Mouse (Mus musculus) right cerebral cortex, postnatal 36 days (tissue): ENCODE results near the gene Jag2.

Source experiments
- DNase-seq, 2 experiments: peaks; one replicate each; pipeline ENCODE4 v3.0.0; 2022; ENCODE audit warnings: low spot score in 2 of 2, mixed read lengths in 1 of 2

Gene Jag2

DNA sequence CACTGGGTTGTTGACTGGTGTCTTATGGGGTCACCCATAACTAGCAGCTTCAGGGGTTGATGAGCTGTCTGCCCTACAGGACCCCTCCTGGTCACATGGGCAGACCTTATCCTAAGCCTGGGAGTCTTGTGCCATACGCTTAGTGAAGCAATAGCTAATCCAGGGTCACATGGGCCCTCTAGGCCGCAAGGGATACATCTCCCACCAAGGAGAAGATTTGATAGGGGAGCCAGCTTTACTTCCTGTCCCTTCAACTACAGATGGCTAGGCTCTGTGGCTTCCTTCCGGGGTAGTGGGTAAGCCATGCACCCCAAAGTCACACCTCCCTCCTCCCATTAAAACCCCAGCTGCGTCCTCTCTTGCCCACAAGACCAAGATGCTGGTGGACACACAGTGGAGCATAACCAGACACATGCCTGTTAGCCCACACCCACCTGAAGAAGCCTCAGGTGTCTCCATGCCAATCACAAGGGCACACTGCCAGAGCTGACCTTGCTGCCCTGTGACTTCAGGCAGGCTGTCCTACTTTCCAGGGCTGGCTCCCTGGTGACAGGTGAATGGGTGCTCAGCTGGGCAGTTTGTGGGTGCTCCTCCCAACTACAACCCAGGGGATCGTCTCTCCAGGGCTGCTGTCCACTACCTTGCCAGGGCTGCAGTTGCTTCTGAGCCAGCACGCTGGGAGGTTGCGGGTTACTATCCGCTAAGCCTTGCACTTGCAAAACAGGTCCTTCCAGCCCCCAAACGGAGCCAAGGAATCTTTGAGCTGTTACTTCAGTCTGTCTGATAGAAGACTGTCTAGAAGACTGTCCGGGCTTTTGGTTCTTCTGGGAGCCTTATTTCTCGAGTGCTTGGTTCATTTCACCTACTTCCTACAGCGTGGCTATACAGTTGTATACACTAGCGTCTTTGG is 61.1 kb downstream of the Jag2 start, which contains the start of gene Gpr132:
Gene Gpr132, minus strand, starts transcription at position 51 of the 910 bp plus-strand sequence.
- DNase-seq, result no peak

- no peak for DNase-seq
Measured at GRCm38 (mm10) chr12:112867106-112867674, 62.4 kb downstream of the Jag2 start.

DNA sequence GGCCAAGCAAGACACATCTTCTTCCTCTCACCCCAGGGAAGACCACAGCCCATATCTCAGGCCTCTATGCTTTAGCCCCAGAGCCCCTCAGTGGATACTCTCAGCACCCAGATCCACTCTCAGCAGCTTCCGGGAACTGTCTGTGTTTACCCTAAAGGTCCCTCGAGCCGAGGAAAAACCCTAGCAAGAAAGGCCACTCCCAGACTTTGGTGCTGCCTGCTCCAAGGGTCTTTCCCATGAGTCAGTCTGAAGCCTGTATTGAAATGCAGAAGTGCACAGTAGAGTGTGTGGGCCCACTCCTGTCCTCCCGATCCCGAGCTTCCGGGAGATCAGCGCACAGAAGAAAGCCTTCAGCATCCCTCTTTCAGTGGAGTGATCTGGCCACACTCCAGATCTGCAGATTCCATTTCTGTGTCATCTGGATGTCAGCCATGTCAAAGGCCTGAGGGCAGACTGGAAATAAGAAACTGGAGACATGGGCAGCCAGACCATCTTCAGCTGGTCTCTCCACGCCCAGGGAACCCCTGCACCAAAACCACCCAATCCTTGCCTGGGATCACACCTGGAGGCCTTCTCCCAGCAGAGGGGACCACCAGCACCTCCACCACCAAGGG is 63.0 kb downstream of the Jag2 start:
- DNase-seq, result no peak

DNA sequence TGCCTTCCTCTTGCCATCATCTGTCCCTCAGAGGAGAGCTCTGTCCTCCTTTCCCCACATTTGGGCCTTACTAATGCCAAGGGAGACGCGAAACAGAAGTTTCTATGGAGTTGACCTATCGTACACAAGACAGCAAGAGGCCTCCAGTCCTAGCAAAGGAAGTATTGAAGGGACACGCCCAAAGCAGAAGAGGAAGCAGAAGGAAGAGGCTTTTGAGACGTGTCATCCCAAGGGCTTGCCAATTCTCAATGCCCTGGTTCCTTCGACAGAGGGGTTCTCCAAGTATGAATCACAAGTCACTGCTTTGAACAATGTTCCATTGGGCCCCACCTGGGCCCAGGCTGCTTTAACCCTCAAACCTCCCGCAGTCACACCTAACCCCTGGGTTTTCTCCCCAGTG is 64.8 kb downstream of the Jag2 start:
- no peak for DNase-seq

GRCm38 (mm10) chr12:112861911-112862321 is 67.7 kb downstream of the Jag2 start:
- DNase-seq, result no peak

GRCm38 (mm10) chr12:112860765-112861164 is 68.8 kb downstream of the Jag2 start:
- DNase-seq, result no peak

DNA sequence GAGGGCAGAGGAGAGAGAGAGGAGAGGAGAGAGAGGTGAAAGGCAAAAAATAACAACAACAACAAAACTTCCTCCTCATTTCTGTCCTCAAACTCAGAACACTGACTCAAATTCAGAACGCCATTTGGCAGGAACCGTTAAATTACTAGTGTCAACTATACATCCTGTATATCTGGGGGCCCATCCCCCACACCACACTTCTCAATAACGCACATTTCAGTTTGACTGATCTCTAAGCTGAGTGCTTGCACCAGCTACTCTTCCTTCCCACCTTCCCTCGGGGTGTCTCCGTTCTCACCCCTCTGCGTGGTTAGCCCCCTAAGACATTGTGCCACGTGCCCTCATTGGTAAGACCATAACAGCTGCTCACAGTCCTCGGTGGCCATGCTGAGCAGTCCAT is 69.6 kb downstream of the Jag2 start:
- no peak for DNase-seq

GRCm38 (mm10) chr12:112858581-112859336 is 70.8 kb downstream of the Jag2 start:
- DNase-seq, result no peak
